Mouse (Mus musculus) CH12.LX (cell line): Measurements from ENCODE around the gene Edn2. TPM values are rescaled to one million over a fixed set of nuclear protein-coding genes. Genes with fewer than 3 reads are reported as not detected.

Experiments used
- DNase-seq: peaks from one replicate; pipeline ENCODE4 v3.0.0-alpha.2; 2013; ENCODE audit errors: extremely low read depth
- H3K27ac ChIP-seq: 2 replicates; pipeline ENCODE4 v1.5.1; 2012; ENCODE audit warnings: low read depth, mild to moderate bottlenecking, control low read depth, moderate library complexity; ENCODE audit not compliant: insufficient read depth
- H3K27me3 ChIP-seq: replicated peaks from 2 replicates; pipeline ENCODE3; 2012; ENCODE audit warnings: inconsistent platforms
- H3K36me3 ChIP-seq, 2 experiments: replicated peaks in 1 of 2; 2 replicates each; pipeline versions ENCODE3 to v1.6.1; 2012; ENCODE audit warnings: inconsistent platforms in 1 of 2, low read length in 1 of 2, mild to moderate bottlenecking in 1 of 2, mixed read lengths in 1 of 2, moderate library complexity in 1 of 2; ENCODE audit not compliant: control insufficient read depth in 1 of 2, insufficient read depth in 1 of 2
- H3K4me1 ChIP-seq, 2 experiments: 2 replicates each; pipeline ENCODE4 v1.6.1; 2012; ENCODE audit warnings: inconsistent platforms in 1 of 2, moderate library complexity in 1 of 2; ENCODE audit not compliant: insufficient read depth in 2 of 2, control insufficient read depth in 1 of 2
- H3K4me2 ChIP-seq: 2 replicates; pipeline ENCODE4 v1.6.1; 2012; ENCODE audit warnings: low read depth, mild to moderate bottlenecking, control low read depth; ENCODE audit not compliant: poor library complexity, insufficient read depth, severe bottlenecking
- H3K4me3 ChIP-seq, 3 experiments: fragments of 150-350 bp in 1 of 3; sonication (generic) in 1 of 3; replicated peaks in 1 of 3; 2 replicates each; pipeline versions ENCODE3 to v1.5.1; 2011 to 2012; ENCODE audit warnings: low read depth in 2 of 3, low read length in 2 of 3, mild to moderate bottlenecking in 2 of 3, moderate library complexity in 2 of 3, control low read depth in 1 of 3, improper control_type of control experiment in 1 of 3, inconsistent platforms in 1 of 3, mixed read lengths in 1 of 3; ENCODE audit not compliant: poor library complexity in 1 of 3
- H3K79me2 ChIP-seq: replicated peaks from 2 replicates; pipeline ENCODE4 v1.6.1; 2012; ENCODE audit warnings: mild to moderate bottlenecking, moderate library complexity; ENCODE audit not compliant: control insufficient read depth, poor library complexity, insufficient read depth, severe bottlenecking; ENCODE audit errors: extremely low read depth
- H3K9ac ChIP-seq: 2 replicates; pipeline ENCODE4 v1.6.1; 2012; ENCODE audit warnings: low read depth, mild to moderate bottlenecking, control low read depth, moderate library complexity; ENCODE audit not compliant: insufficient read depth
- H3K9me3 ChIP-seq: replicated peaks from 2 replicates; pipeline ENCODE3; 2012; ENCODE audit warnings: low read length, inconsistent platforms, mixed read lengths
- BHLHE40 ChIP-seq: IDR thresholded peaks from 2 replicates; pipeline ENCODE4 v1.6.1; 2011; ENCODE audit warnings: mild to moderate bottlenecking, low read depth, low read length, improper control_type of control experiment
- CHD1 ChIP-seq: IDR thresholded peaks from 2 replicates; pipeline ENCODE4 v1.6.1; 2012; ENCODE audit warnings: low read depth, low read length, improper control_type of control experiment, inconsistent platforms
- CHD2 ChIP-seq: IDR thresholded peaks from 2 replicates; pipeline ENCODE4 v1.6.1; 2011; ENCODE audit warnings: low read length, improper control_type of control experiment
- CTCF ChIP-seq, 2 experiments: IDR thresholded peaks in 1 of 2; conservative IDR thresholded peaks in 1 of 2; 2 replicates each; pipeline ENCODE4 v1.5.1; 2011 to 2012; ENCODE audit warnings: low read depth in 2 of 2, low read length in 2 of 2, improper control_type of control experiment in 1 of 2, inconsistent platforms in 1 of 2, mild to moderate bottlenecking in 1 of 2, moderate library complexity in 1 of 2
- ELF1 ChIP-seq: IDR thresholded peaks from 2 replicates; pipeline ENCODE4 v1.6.1; 2014; ENCODE audit warnings: low read depth, mild to moderate bottlenecking, inconsistent platforms, low read length, improper control_type of control experiment
- ETS1 ChIP-seq: conservative IDR thresholded peaks from 2 replicates; pipeline ENCODE4 v1.6.1; 2012; ENCODE audit warnings: low read depth, mild to moderate bottlenecking, inconsistent platforms, low read length, improper control_type of control experiment, moderate library complexity
- HCFC1 ChIP-seq: IDR thresholded peaks from 2 replicates; pipeline ENCODE4 v1.6.1; 2012; ENCODE audit warnings: low read depth, mild to moderate bottlenecking, inconsistent platforms, low read length, improper control_type of control experiment
- JUN ChIP-seq: IDR thresholded peaks from 2 replicates; pipeline ENCODE4 v1.6.1; 2011; ENCODE audit warnings: low read depth, mild to moderate bottlenecking, low read length, improper control_type of control experiment, moderate library complexity; ENCODE audit not compliant: insufficient read depth
- MAZ ChIP-seq: IDR thresholded peaks from 2 replicates; pipeline ENCODE4 v1.6.1; 2012; ENCODE audit warnings: low read depth, mild to moderate bottlenecking, inconsistent platforms, low read length, improper control_type of control experiment, moderate library complexity
- MYC ChIP-seq: IDR thresholded peaks from 2 replicates; pipeline ENCODE4 v1.6.1; 2011; ENCODE audit warnings: low read depth, mild to moderate bottlenecking, improper control_type of control experiment, low read length
- NELFE ChIP-seq: IDR thresholded peaks from 2 replicates; pipeline ENCODE4 v1.6.1; 2011; ENCODE audit warnings: low read depth, low read length, improper control_type of control experiment
- RAD21 ChIP-seq: IDR thresholded peaks from 2 replicates; pipeline ENCODE4 v1.6.1; 2011; ENCODE audit warnings: low read depth, mild to moderate bottlenecking, low read length, improper control_type of control experiment, moderate library complexity
- RCOR1 ChIP-seq: conservative IDR thresholded peaks from 2 replicates; pipeline ENCODE4 v1.6.1; 2012; ENCODE audit warnings: low read depth, mild to moderate bottlenecking, inconsistent platforms, low read length, improper control_type of control experiment
- SIN3A ChIP-seq: IDR thresholded peaks from 2 replicates; pipeline ENCODE4 v1.6.1; 2012; ENCODE audit warnings: low read length, improper control_type of control experiment, inconsistent platforms
- TCF12 ChIP-seq: IDR thresholded peaks from 2 replicates; pipeline ENCODE4 v1.6.1; 2014; ENCODE audit warnings: low read depth, mild to moderate bottlenecking, inconsistent platforms, low read length, improper control_type of control experiment
- ZKSCAN1 ChIP-seq: IDR thresholded peaks from 2 replicates; pipeline ENCODE4 v1.6.1; 2012; ENCODE audit warnings: low read depth, inconsistent platforms, low read length, improper control_type of control experiment, borderline replicate concordance
- ZNF384 ChIP-seq: IDR thresholded peaks from 2 replicates; pipeline ENCODE4 v1.6.1; 2012; ENCODE audit warnings: low read depth, low read length, improper control_type of control experiment, inconsistent platforms
- dilution Hi-C: fragments of 300-500 bp; cut with MboI; formaldehyde crosslinking; loops from 2 replicates; pipeline ENCODE4 v1.14.3; 2020; ENCODE audit warnings: low sequenced_read_pairs; ENCODE audit not compliant: extremely low pct_unique_long_range_greater_than_20kb, extremely low pct_ligation_motif_present
- in situ Hi-C: fragments of 300-500 bp; cut with MboI; formaldehyde crosslinking; loops from 3 replicates; pipeline ENCODE4 v1.14.3; 2019; ENCODE audit warnings: low sequenced_read_pairs, low pct_ligation_motif_present, low pct_unique_long_range_greater_than_20kb, mixed read lengths
- polyA plus RNA-seq: library from polyadenylated mRNA; unstranded; fragments of >175 nt; gene quantifications from 2 replicates; pipeline ENCODE4 v1.2.1, GENCODE M21; 2012; ENCODE audit warnings: low read depth; ENCODE audit not compliant: insufficient read length
- total RNA-seq, 2 experiments: library from RNA; depleted of rRNA; stranded (reverse); fragments of 300-350 nt in 1 of 2; fragments of >200 nt in 1 of 2; gene quantifications; 2 replicates each; pipeline ENCODE4 v1.2.3; 2012 to 2014

The Edn2 gene
- total and polyA plus RNA-seq, 3 experiments, result not detected

GRCm38 (mm10) chr4:120144343-120144742 is 16.7 kb upstream of the Edn2 start:
- TF ChIP-seq ETS1, result no peak
- TF ChIP-seq NELFE, result no peak
- TF ChIP-seq CTCF (conservative IDR thresholded peaks at IDR 0.05 in 1 of 2, IDR thresholded peaks at IDR 0.05 in 1 of 2; ENCODE audit: low read depth in 2 of 2, low read length in 2 of 2), result no peak
- TF ChIP-seq ZKSCAN1, result no peak
- no peak for TF ChIP-seq JUN
- TF ChIP-seq HCFC1, result no peak
- TF ChIP-seq MYC, result no peak
- TF ChIP-seq BHLHE40, result no peak
- TF ChIP-seq RCOR1, result no peak
- TF ChIP-seq ELF1, result no peak
- no peak for TF ChIP-seq ZNF384
- TF ChIP-seq SIN3A, result no peak
- TF ChIP-seq TCF12, result no peak
- no peak for TF ChIP-seq RAD21
- TF ChIP-seq, all 38 proteins: peak for 0
- dilution Hi-C loops, result no loop called here
- in situ Hi-C loops, result no loop called here
- Histone ChIP-seq H3K36me3 (no peaks in the 10 kb centered on the region), H3K9me3 (no peaks in the 10 kb centered on the region), H3K79me2 (no peaks in the 10 kb centered on the region), H3K4me1 (peaks cover 0 to 3% of the 10 kb centered on the region in 2 experiments; a peak in 1 of 4 replicates), H3K4me3 (no peak overlapping the region), H3K27ac (no peak overlapping the region), H3K9ac (no peak overlapping the region), H3K27me3 (peaks cover 16% of the 10 kb centered on the region), H3K4me2 (no peak overlapping the region)
- no peak for DNase-seq

GRCm38 (mm10) chr4:120145931-120146330 is 15.1 kb upstream of the Edn2 start:
- H3K79me2 ChIP-seq, result no peaks in the 10 kb centered on the region
- H3K27ac ChIP-seq, result no peak overlapping the region
- H3K36me3 ChIP-seq, result no peaks in the 10 kb centered on the region
- H3K4me2 ChIP-seq, result no peak overlapping the region
- in situ Hi-C loops, result no loop called here
- no peak overlapping the region for H3K9ac ChIP-seq
- H3K4me3 ChIP-seq, result no peak overlapping the region
- peaks cover 0 to 4% of the 10 kb centered on the region in 2 experiments; a peak in 1 of 4 replicates for H3K4me1 ChIP-seq
- TF ChIP-seq CHD2, result no peak
- TF ChIP-seq CHD1, result no peak
- TF ChIP-seq MAZ, result no peak
- DNase-seq, result no peak
- dilution Hi-C loops, result no loop called here
- H3K9me3 ChIP-seq, result no peaks in the 10 kb centered on the region
- peaks cover 21% of the 10 kb centered on the region for H3K27me3 ChIP-seq
